Mouse (Mus musculus): Measurements from ENCODE around the gene Tmem63a.

DNA sequence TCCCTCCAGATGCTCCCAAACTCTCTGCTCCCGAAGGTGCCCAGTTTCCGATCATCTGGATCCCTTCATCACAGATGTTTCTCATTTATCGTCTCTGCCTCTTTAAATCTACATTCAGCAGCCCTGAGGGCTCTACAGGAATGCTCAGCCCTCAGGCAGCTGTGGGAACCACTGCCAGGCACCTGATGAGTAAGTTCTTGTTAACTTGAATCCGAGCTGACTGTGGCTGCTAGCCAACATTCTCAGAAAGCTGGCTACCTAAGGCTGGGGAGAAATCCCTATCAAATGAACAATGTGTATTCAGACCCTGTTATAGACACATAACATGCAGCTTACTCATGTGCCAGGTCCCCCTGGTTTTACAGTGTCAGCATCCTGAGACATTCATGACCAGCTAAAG, 28.3 kb upstream of the Tmem63a start:
- no peak for TF ChIP-seq POLR2A (IDR thresholded peaks at IDR 0.05; ENCODE audit: control insufficient read depth, low read depth, low read length)
- no peak for TF ChIP-seq CTCF (IDR thresholded peaks at IDR 0.05; ENCODE audit: control insufficient read depth, insufficient read depth, insufficient replicate concordance, low read depth, low read length)
